Comparison of ENCODE assay signal across 8 mouse cellular contexts in genomic region chr1:193382435-193382834, GRCm38 (mm10). TPM values are rescaled to one million over a fixed set of nuclear protein-coding genes. Genes with fewer than 3 reads are reported as not detected.
DNase-seq lines count a peak whose midpoint lies in the region; ATAC-seq and TF ChIP-seq lines count a peak whose summit lies in the region.

No protein-coding gene starts in this region.

- peak overlapping the region; percentile 56 for H3K4me2 ChIP-seq in limb, embryonic 12.5 days
- peak overlapping the region; percentile 81 for H3K4me2 ChIP-seq in myocyte (ENCODE audit: low read depth)

- no peaks in the 10 kb centered on the region for H3K4me1 ChIP-seq in spleen, adult 2 months (ENCODE audit: control insufficient read depth, insufficient read depth, insufficient read length)
- H3K4me1 ChIP-seq in limb, embryonic 12.5 days (replicated peaks) = peaks cover 30% of the 10 kb centered on the region

- no peak for TF ChIP-seq POLR2A in spleen, adult 2 months (IDR thresholded peaks at IDR 0.05; ENCODE audit: low read depth, low read length)
- TF ChIP-seq POLR2A in myocyte (IDR thresholded peaks at IDR 0.05; ENCODE audit: insufficient read length, low read depth) = no peak

- no peaks in the 10 kb centered on the region for H3K79me2 ChIP-seq in myocyte (ENCODE audit: control insufficient read depth, insufficient read depth)

- TF ChIP-seq CTCF in spleen, adult 2 months (IDR thresholded peaks at IDR 0.05; ENCODE audit: extremely low read depth, insufficient read depth, insufficient read length, insufficient replicate concordance) = no peak

- H3ac ChIP-seq in myocyte (ENCODE audit: control insufficient read depth, insufficient read length) = no peak overlapping the region

- no peaks in the 10 kb centered on the region for H3K9me3 ChIP-seq in limb, embryonic 12.5 days

- no peaks in the 10 kb centered on the region for H3K36me3 ChIP-seq in spleen, adult 2 months (ENCODE audit: control insufficient read depth, insufficient read depth, low read length)
- H3K36me3 ChIP-seq in limb, embryonic 12.5 days = no peaks in the 10 kb centered on the region
- H3K36me3 ChIP-seq in myocyte (ENCODE audit: control insufficient read depth, insufficient read depth) = no peaks in the 10 kb centered on the region

- no peak for DNase-seq in spleen, adult 2 months (ENCODE audit: low read depth in 1 of 2, low spot score in 2 of 2)
- no peak for DNase-seq in spleen, adult 18-20 months
- peak; percentile 32 to 39 for DNase-seq in heart, postnatal 10 days
- no peak for DNase-seq in ovary, postnatal 14 days (ENCODE audit: low spot score)
- no peak for DNase-seq in layer of hippocampus, adult 9-10 months (ENCODE audit: low spot score)

- no peak overlapping the region for H3K27ac ChIP-seq in spleen, adult 2 months (ENCODE audit: insufficient read depth, low read length)
- H3K27ac ChIP-seq in limb, embryonic 12.5 days = peak overlapping the region; percentile 81

- 15% methylated on average over 8 of the region's 8 CpGs for WGBS in spleen, adult 2 months
- WGBS in limb, embryonic 12.5 days = 0% methylated on average over 8 of the region's 8 CpGs

- H3K27me3 ChIP-seq in spleen, adult 2 months (ENCODE audit: control insufficient read depth, insufficient read depth, low read length) = no peaks in the 10 kb centered on the region
- H3K27me3 ChIP-seq in limb, embryonic 12.5 days = no peaks in the 10 kb centered on the region
- H3K27me3 ChIP-seq in myocyte (ENCODE audit: control insufficient read depth, insufficient read depth, insufficient read length) = no peaks in the 10 kb centered on the region

- intact Hi-C loops in heart, postnatal 10 days (cut with DNase I) = loop anchor here (10.0 kb wide), 1 partner anchor 1432 kb away; no protein-coding TSS in a partner anchor

- peak overlapping the region; percentile 42; the same call in 1 of the 2 replicates for H3K9ac ChIP-seq in limb, embryonic 12.5 days (replicated peaks)

- peak overlapping the region; percentile 37; the same call in 1 of the 2 replicates for H3K4me3 ChIP-seq in spleen, adult 2 months (ENCODE audit: extremely low read depth, insufficient read depth, insufficient read length)
- H3K4me3 ChIP-seq in limb, embryonic 12.5 days (replicated peaks) = peak overlapping the region; percentile 36
- peak overlapping the region; percentile 14 for H3K4me3 ChIP-seq in myocyte

- ATAC-seq in limb, embryonic 12.5 days (ENCODE audit: insufficient number of reproducible peaks, insufficient read depth, low FRiP score, low TSS enrichment, low read depth) = peak; percentile 72
- no peak for ATAC-seq in erythroid progenitor cell, adult 5-6 weeks (replicated peaks; ENCODE audit: low FRiP score, poor library complexity, severe bottlenecking)

TF ChIP-seq in myocyte, 11 proteins besides CTCF, POLR2A, EP300 and RAD21:
- TF ChIP-seq USF1 (IDR thresholded peaks at IDR 0.05; ENCODE audit: low read depth) (no peak), REST (IDR thresholded peaks at IDR 0.05; ENCODE audit: insufficient read depth, insufficient read length) (no peak), MYOD1 (IDR thresholded peaks at IDR 0.05; ENCODE audit: control insufficient read depth in 1 of 3, insufficient read length in 2 of 3, low read depth in 2 of 3) (no peak), MYOG (IDR thresholded peaks at IDR 0.05; ENCODE audit: control insufficient read depth in 1 of 3, insufficient read depth in 1 of 3, insufficient read length in 2 of 3, low read depth in 2 of 3) (no peak), E2F4 (IDR thresholded peaks at IDR 0.05; ENCODE audit: insufficient read depth) (no peak), POLR2AphosphoS2 (IDR thresholded peaks at IDR 0.05; ENCODE audit: insufficient read length, low read depth) (no peak), CEBPB (IDR thresholded peaks at IDR 0.05; ENCODE audit: insufficient read depth, poor library complexity, severe bottlenecking) (no peak), SRF (IDR thresholded peaks at IDR 0.05; ENCODE audit: control insufficient read depth, insufficient read length, low read depth) (no peak), TCF12 (IDR thresholded peaks at IDR 0.05; ENCODE audit: insufficient read depth, poor library complexity, severe bottlenecking) (no peak), TCF3 (IDR thresholded peaks at IDR 0.05; ENCODE audit: insufficient read length, low read depth) (no peak), MAX (IDR thresholded peaks at IDR 0.05; ENCODE audit: low read depth) (no peak)

RNA-seq across cellular contexts. Expression of gene Camk1g, which starts 12.3 kb away (rescaled TPM):
- polyA plus RNA-seq in spleen, adult 2 months (2012; rRNA removed) = 0.12 and 0.26 TPM in 2 replicates
- 1 to 10 TPM; 1.4 to 1.6 TPM for total RNA-seq in heart, postnatal 10 days (2021)
- polyA plus RNA-seq in limb, embryonic 12.5 days (2016; fragmentation: Nextera tagmentation; extraction: Ambion mirVana) = 20.2 and 21.7 TPM in 2 replicates
- 4.1 TPM for polyA plus RNA-seq in myocyte (2012; fragmentation: generic; extraction: Trizol)
- total RNA-seq in erythroid progenitor cell, adult 5-6 weeks (2015; ENCODE audit: low replicate concordance) = not detected in 2 replicates
- total RNA-seq in erythroid progenitor cell, adult 5-6 weeks (2017; ENCODE audit: low replicate concordance) = not detected in 2 replicates

Comparison
In these comparisons a context has a peak if more than half of its experiments do, and no peak if none do; other contexts are left out.
1. DNase-seq: peak in heart, postnatal 10 days (2 of 2); none in spleen, adult 2 months (0 of 2), spleen, adult 18-20 months (0 of 2), ovary, postnatal 14 days (single experiment) and layer of hippocampus, adult 9-10 months (single experiment).
2. Peak in every context shown above with its lines, with median percentiles within 50 percentile points of each other: H3K4me3 ChIP-seq.